Mouse (Mus musculus): ENCODE measurements around the gene Gucy1b2. TPM values are rescaled to one million over a fixed set of nuclear protein-coding genes. Genes with fewer than 3 reads are reported as not detected.

The Gucy1b2 gene
- polyA plus RNA-seq, 1 experiment from 2014 or later: 0.66 TPM

- H3K27ac ChIP-seq (ENCODE audit: low read depth, low read length): no peak overlapping the region
- H3K4me1 ChIP-seq (ENCODE audit: control insufficient read depth, insufficient read depth, low read depth, low read length): peaks cover 10% of the 10 kb centered on the region
- no peaks in the 10 kb centered on the region for H3K27me3 ChIP-seq (replicated peaks; ENCODE audit: control insufficient read depth, insufficient read depth, low read length)
- no peak for ATAC-seq
- no peaks in the 10 kb centered on the region for H3K9me3 ChIP-seq (ENCODE audit: control insufficient read depth, low read length)
- no peak overlapping the region for H3K4me3 ChIP-seq (ENCODE audit: low read length)
- no peak overlapping the region for H3K4me2 ChIP-seq (ENCODE audit: low read length)
- no peaks in the 10 kb centered on the region for H3K36me3 ChIP-seq (ENCODE audit: control insufficient read depth, insufficient read depth, low read length)
- 73% methylated on average over 11 of the region's 11 CpGs for WGBS
- no peak overlapping the region for H3K9ac ChIP-seq (ENCODE audit: low read depth, low read length)
These were observed 2.8 kb downstream of the Gucy1b2 start for GRCm38 (mm10) chr14:62453276-62453675.

GRCm38 (mm10) chr14:62450706-62451105 is 5.4 kb downstream of the Gucy1b2 start:
- no peak overlapping the region for H3K4me2 ChIP-seq (ENCODE audit: low read length)
- WGBS: 76% methylated on average over 1 of the region's 1 CpGs
- H3K9me3 ChIP-seq (ENCODE audit: control insufficient read depth, low read length): no peaks in the 10 kb centered on the region
- H3K9ac ChIP-seq (ENCODE audit: low read depth, low read length): no peak overlapping the region
- no peak for ATAC-seq
- no peak overlapping the region for H3K27ac ChIP-seq (ENCODE audit: low read depth, low read length)
- H3K36me3 ChIP-seq (ENCODE audit: control insufficient read depth, insufficient read depth, low read length): no peaks in the 10 kb centered on the region
- H3K27me3 ChIP-seq (replicated peaks; ENCODE audit: control insufficient read depth, insufficient read depth, low read length): no peaks in the 10 kb centered on the region
- H3K4me3 ChIP-seq (ENCODE audit: low read length): no peak overlapping the region
- peaks cover 14% of the 10 kb centered on the region for H3K4me1 ChIP-seq (ENCODE audit: control insufficient read depth, insufficient read depth, low read depth, low read length)

- Histone ChIP-seq H3K9ac (ENCODE audit: low read depth, low read length) (no peak overlapping the region), H3K27ac (ENCODE audit: low read depth, low read length) (no peak overlapping the region), H3K9me3 (ENCODE audit: control insufficient read depth, low read length) (no peaks in the 10 kb centered on the region), H3K36me3 (ENCODE audit: control insufficient read depth, insufficient read depth, low read length) (no peaks in the 10 kb centered on the region), H3K27me3 (replicated peaks; ENCODE audit: control insufficient read depth, insufficient read depth, low read length) (no peaks in the 10 kb centered on the region), H3K4me2 (ENCODE audit: low read length) (no peak overlapping the region), H3K4me1 (ENCODE audit: control insufficient read depth, insufficient read depth, low read depth, low read length) (peaks cover 4% of the 10 kb centered on the region; the same call in 1 of the 2 replicates), H3K4me3 (ENCODE audit: low read length) (no peak overlapping the region)
- 45% methylated on average over 3 of the region's 3 CpGs for WGBS
- peak; percentile 72 for ATAC-seq
These were observed 8.9 kb downstream of the Gucy1b2 start for GRCm38 (mm10) chr14:62447214-62447548.

GRCm38 (mm10) chr14:62446385-62447213 is 9.5 kb downstream of the Gucy1b2 start:
- Histone ChIP-seq H3K36me3 (ENCODE audit: control insufficient read depth, insufficient read depth, low read length) (no peaks in the 10 kb centered on the region), H3K9ac (ENCODE audit: low read depth, low read length) (no peak overlapping the region)
- 59% methylated on average over 7 of the region's 7 CpGs for WGBS

GRCm38 (mm10) chr14:62443840-62444430 is 12.2 kb downstream of the Gucy1b2 start:
- H3K27me3 ChIP-seq (replicated peaks; ENCODE audit: control insufficient read depth, insufficient read depth, low read length): no peaks in the 10 kb centered on the region
- no peak overlapping the region for H3K27ac ChIP-seq (ENCODE audit: low read depth, low read length)
- no peaks in the 10 kb centered on the region for H3K36me3 ChIP-seq (ENCODE audit: control insufficient read depth, insufficient read depth, low read length)
- H3K9me3 ChIP-seq (ENCODE audit: control insufficient read depth, low read length): no peaks in the 10 kb centered on the region
- no peak for ATAC-seq
- WGBS: 80% methylated on average over 6 of the region's 6 CpGs
- no peak overlapping the region for H3K4me2 ChIP-seq (ENCODE audit: low read length)
- peaks cover 4% of the 10 kb centered on the region; the same call in 1 of the 2 replicates for H3K4me1 ChIP-seq (ENCODE audit: control insufficient read depth, insufficient read depth, low read depth, low read length)
- no peak overlapping the region for H3K9ac ChIP-seq (ENCODE audit: low read depth, low read length)
- H3K4me3 ChIP-seq (ENCODE audit: low read length): no peak overlapping the region

More at GRCm38 (mm10) chr14:62446385-62447213, 9.5 kb downstream of the Gucy1b2 start:
- Histone ChIP-seq H3K9me3 (ENCODE audit: control insufficient read depth, low read length) (no peaks in the 10 kb centered on the region), H3K4me2 (ENCODE audit: low read length) (no peak overlapping the region), H3K4me3 (ENCODE audit: low read length) (no peak overlapping the region), H3K27me3 (replicated peaks; ENCODE audit: control insufficient read depth, insufficient read depth, low read length) (no peaks in the 10 kb centered on the region), H3K27ac (ENCODE audit: low read depth, low read length) (no peak overlapping the region), H3K4me1 (ENCODE audit: control insufficient read depth, insufficient read depth, low read depth, low read length) (peaks cover 4% of the 10 kb centered on the region; the same call in 1 of the 2 replicates)
- ATAC-seq: peak; percentile 30; the same call in 1 of the 2 replicates

- no peak overlapping the region for H3K9ac ChIP-seq (ENCODE audit: low read depth, low read length)
- no peaks in the 10 kb centered on the region for H3K36me3 ChIP-seq (ENCODE audit: control insufficient read depth, insufficient read depth, low read length)
- H3K27me3 ChIP-seq (replicated peaks; ENCODE audit: control insufficient read depth, insufficient read depth, low read length): no peaks in the 10 kb centered on the region
- no peak overlapping the region for H3K27ac ChIP-seq (ENCODE audit: low read depth, low read length)
- H3K4me2 ChIP-seq (ENCODE audit: low read length): no peak overlapping the region
- no peak overlapping the region for H3K4me3 ChIP-seq (ENCODE audit: low read length)
- no peak for ATAC-seq
- H3K4me1 ChIP-seq (ENCODE audit: control insufficient read depth, insufficient read depth, low read depth, low read length): peaks cover 4% of the 10 kb centered on the region; the same call in 1 of the 2 replicates
- 70% methylated on average over 1 of the region's 1 CpGs for WGBS
- H3K9me3 ChIP-seq (ENCODE audit: control insufficient read depth, low read length): no peaks in the 10 kb centered on the region
These were observed 13.1 kb downstream of the Gucy1b2 start for GRCm38 (mm10) chr14:62442971-62443370.

GRCm38 (mm10) chr14:62440036-62440435 is 16.1 kb downstream of the Gucy1b2 start:
- Histone ChIP-seq H3K27me3 (replicated peaks; ENCODE audit: control insufficient read depth, insufficient read depth, low read length) (no peaks in the 10 kb centered on the region), H3K4me2 (ENCODE audit: low read length) (no peak overlapping the region), H3K4me1 (ENCODE audit: control insufficient read depth, insufficient read depth, low read depth, low read length) (no peaks in the 10 kb centered on the region), H3K9me3 (ENCODE audit: control insufficient read depth, low read length) (no peaks in the 10 kb centered on the region), H3K36me3 (ENCODE audit: control insufficient read depth, insufficient read depth, low read length) (no peaks in the 10 kb centered on the region), H3K27ac (ENCODE audit: low read depth, low read length) (no peak overlapping the region), H3K9ac (ENCODE audit: low read depth, low read length) (no peak overlapping the region), H3K4me3 (ENCODE audit: low read length) (no peak overlapping the region)
- no peak for ATAC-seq

- WGBS: 87% methylated on average over 4 of the region's 4 CpGs
- Histone ChIP-seq H3K9me3 (ENCODE audit: control insufficient read depth, low read length) (no peaks in the 10 kb centered on the region), H3K27me3 (replicated peaks; ENCODE audit: control insufficient read depth, insufficient read depth, low read length) (no peaks in the 10 kb centered on the region), H3K4me1 (ENCODE audit: control insufficient read depth, insufficient read depth, low read depth, low read length) (no peaks in the 10 kb centered on the region), H3K4me2 (ENCODE audit: low read length) (no peak overlapping the region), H3K4me3 (ENCODE audit: low read length) (no peak overlapping the region), H3K36me3 (ENCODE audit: control insufficient read depth, insufficient read depth, low read length) (no peaks in the 10 kb centered on the region), H3K9ac (ENCODE audit: low read depth, low read length) (no peak overlapping the region), H3K27ac (ENCODE audit: low read depth, low read length) (no peak overlapping the region)
- no peak for ATAC-seq
These were observed 17.9 kb downstream of the Gucy1b2 start for GRCm38 (mm10) chr14:62438236-62438635.

- 91% methylated on average over 2 of the region's 2 CpGs for WGBS
- H3K4me1 ChIP-seq (ENCODE audit: control insufficient read depth, insufficient read depth, low read depth, low read length): no peaks in the 10 kb centered on the region
- no peak overlapping the region for H3K4me3 ChIP-seq (ENCODE audit: low read length)
- H3K27ac ChIP-seq (ENCODE audit: low read depth, low read length): no peak overlapping the region
- H3K9ac ChIP-seq (ENCODE audit: low read depth, low read length): no peak overlapping the region
- no peak for ATAC-seq
- H3K4me2 ChIP-seq (ENCODE audit: low read length): no peak overlapping the region
- H3K36me3 ChIP-seq (ENCODE audit: control insufficient read depth, insufficient read depth, low read length): no peaks in the 10 kb centered on the region
- no peaks in the 10 kb centered on the region for H3K27me3 ChIP-seq (replicated peaks; ENCODE audit: control insufficient read depth, insufficient read depth, low read length)
- no peaks in the 10 kb centered on the region for H3K9me3 ChIP-seq (ENCODE audit: control insufficient read depth, low read length)
These were observed 18.3 kb downstream of the Gucy1b2 start for GRCm38 (mm10) chr14:62437806-62438205.

Data from hindbrain, embryonic 16.5 days (tissue).